Mouse (Mus musculus) left cerebral cortex, adult 18-20 months (tissue): ENCODE data around the gene Papss1. TPM values are rescaled to one million over a fixed set of nuclear protein-coding genes. Genes with fewer than 3 reads are reported as not detected.
"Not testable (repeated sequence)": the region's sequence is repeated elsewhere in the genome, so short reads cannot be mapped to it uniquely, and the experiment has no call there.

ENCODE experiments used
- DNase-seq, 2 experiments: peaks; one replicate each; pipeline ENCODE4 v3.0.0; 2021 to 2022; ENCODE audit warnings: low spot score in 2 of 2, mixed read lengths in 1 of 2
- long read RNA-seq, 2 experiments: library from polyadenylated mRNA; stranded (forward); transcript quantifications; one replicate each; pipeline ENCODE4 v2.0.0; 2021
- total RNA-seq, 2 experiments: library from RNA; stranded (reverse); gene quantifications; 2 replicates each; pipeline ENCODE4 v1.2.3; 2021

The Papss1 gene
- 10 to 100 TPM; 62.1 to 64.5 TPM for total RNA-seq
- long read RNA-seq, experiment 1, transcript Papss1-205 (13 exons, 2,648 nt): minor isoform, 9 of 70 reads
- long read RNA-seq, experiment 1, transcript Papss1-201 (12 exons, 2,600 nt): major isoform, 49 of 70 reads
- long read RNA-seq, experiment 1, partial matches to known transcripts: 11 of 70 reads
- long read RNA-seq, experiment 1, other reads (novel, unspliced or antisense): 1 of 70 reads
- long read RNA-seq, experiment 2, transcript Papss1-201 (12 exons, 2,600 nt): major isoform, 24 of 39 reads
- long read RNA-seq, experiment 2, transcript Papss1-205 (13 exons, 2,648 nt): minor isoform, 9 of 39 reads
- long read RNA-seq, experiment 2, partial matches to known transcripts: 1 of 39 reads
- long read RNA-seq, experiment 2, other reads (novel, unspliced or antisense): 5 of 39 reads

DNA sequence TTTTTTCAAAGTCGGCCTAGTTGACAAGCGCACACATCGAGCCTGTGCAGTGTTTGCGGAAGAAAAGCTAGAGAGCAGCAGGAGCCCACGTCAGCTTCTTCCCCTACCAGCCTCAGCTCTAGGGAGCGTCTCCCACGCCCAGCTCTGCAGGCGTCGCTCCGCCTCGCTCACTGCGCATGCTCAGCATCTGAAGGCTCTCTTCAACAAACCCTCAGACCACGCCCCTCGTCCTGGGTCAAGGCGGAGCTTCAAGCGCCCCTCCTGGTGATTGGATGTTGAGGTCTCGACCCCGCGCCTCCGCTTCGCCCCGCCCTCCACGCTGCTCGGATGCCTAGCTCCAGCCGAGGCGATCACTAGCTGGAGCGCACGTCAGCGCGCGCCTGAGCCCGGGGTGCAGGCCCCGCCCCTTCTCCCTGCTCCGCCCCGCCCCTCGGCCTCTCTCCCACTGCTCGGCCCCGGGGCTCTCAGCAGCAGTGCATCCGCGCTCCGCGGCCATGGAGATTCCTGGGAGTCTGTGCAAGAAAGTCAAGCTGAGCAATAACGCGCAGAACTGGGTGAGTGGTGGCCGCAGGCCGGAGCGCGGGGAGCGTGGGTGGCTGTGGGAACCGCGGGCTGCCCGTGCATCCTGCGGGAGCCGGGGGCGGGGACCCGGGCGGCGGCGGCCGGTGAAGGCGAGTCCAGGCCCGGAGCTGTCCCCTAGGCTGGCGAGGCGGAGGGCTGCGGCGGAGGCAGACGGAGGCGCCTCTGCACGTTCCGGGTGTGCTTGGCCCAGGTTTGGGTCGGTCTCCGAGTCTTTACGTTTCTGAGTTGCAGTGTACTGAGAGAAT, at the start of gene Papss1:
Gene Papss1, plus strand, starts transcription at position 339 of the 827 bp plus-strand sequence.
- peak; percentile 100 for DNase-seq

DNA sequence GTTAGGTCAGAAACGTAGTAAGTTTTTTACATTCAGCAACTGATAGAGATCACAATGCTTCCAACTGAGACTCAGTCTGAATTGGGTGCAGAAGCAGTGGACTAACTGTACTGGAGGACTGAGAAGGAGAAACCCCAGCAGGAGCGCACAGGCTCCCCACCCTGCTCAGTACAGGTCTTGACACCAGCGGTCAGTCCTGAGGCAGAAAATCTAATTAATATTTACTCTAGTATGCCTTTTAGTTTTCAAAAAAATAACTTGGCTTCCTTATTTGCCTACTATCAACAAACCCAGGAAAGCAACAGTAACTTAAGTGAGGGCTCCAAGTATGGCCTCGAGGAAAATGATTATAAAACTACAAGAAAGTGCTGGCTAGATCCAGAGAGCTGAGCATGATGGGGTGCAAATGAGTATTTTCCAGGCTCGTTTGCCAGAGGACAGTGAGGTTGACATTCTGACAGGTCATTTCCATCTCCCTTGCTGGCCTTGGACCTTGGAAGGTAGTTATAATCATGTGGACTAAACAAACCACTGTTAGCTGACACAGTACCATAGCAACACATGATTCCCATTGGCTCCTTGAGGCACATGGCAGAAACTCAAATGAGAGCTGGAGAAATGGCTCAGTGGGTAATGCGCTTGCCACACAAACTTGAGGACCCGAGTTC, 48.1 kb upstream of the Papss1 start:
- no peak for DNase-seq

DNA sequence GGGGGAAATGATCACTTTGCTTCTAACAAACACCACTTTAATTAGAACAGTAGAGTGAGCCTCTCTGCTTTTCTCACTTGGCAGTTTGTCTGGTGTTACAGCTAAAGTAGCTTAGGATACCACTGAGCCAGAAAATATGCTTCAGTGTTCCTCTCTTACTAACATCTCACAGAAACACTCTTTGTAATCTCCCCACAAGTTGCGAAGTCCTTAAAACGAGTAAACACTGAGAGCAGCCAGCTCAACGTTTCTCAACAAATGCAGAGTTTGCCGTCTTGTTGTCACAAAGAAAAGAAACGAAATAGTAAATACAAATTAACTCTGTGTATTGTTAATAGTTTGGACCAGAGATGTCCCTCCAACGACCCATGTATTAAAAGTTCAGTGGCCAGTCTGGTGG, 46.8 kb upstream of the Papss1 start:
- DNase-seq: no peak

DNA sequence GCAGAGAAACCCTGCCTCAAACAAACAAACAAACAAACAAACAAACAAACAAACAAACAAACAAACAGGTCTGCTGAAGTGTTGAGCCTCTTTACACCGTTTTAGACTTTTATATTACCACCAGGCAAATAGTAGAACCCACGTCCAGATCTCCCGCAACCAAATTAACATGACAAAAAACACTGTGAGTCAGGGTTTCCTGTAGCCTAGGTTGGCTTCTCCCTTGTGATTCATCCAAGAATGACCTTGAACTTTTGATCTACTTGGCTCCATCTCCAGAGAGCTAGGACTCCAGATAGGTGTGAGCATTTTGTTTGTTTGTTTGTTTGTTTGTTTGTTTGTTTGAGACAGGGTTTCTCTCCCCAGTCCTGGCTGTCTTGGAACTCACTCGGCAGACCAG, 43.4 kb upstream of the Papss1 start:
- DNase-seq: no peak

DNA sequence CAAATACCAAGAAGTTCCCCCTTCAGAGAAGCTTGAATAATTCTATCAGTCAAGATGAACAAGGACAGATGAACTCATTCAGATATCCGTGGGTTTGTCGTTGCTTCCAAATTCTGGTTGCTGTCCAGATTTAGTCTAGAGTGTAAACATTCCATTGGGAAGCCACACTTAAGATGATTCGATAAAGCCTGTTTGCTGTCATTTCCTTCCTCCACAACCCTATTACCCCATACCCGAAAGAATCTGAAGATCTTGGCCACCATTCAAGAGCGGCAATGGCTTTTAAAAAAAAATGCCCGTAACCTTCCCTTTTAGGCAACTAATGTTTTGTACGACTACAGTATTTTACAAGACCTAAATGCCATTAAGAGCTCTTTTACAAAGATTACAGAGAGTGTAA, 42.3 kb upstream of the Papss1 start:
- DNase-seq: no peak

DNA sequence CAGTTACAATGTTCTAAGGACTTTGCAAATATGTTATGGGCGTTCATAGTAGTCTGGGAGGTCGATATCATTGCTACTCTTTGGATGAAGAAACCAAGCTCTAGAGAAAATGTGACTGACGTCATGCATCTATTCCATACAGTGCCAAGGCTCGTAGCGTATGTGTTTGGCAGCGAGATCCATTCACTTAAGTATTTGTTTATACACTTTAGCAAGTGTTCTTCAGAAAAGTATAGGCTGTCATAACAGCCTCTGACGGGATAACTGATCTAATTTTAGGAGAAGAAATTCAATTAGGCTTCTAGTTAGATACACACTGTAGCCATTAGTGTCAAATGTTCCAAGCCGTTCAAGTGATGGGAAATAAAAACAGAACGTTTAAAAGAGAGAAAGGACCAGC, 40.8 kb upstream of the Papss1 start:
- DNase-seq: no peak

DNA sequence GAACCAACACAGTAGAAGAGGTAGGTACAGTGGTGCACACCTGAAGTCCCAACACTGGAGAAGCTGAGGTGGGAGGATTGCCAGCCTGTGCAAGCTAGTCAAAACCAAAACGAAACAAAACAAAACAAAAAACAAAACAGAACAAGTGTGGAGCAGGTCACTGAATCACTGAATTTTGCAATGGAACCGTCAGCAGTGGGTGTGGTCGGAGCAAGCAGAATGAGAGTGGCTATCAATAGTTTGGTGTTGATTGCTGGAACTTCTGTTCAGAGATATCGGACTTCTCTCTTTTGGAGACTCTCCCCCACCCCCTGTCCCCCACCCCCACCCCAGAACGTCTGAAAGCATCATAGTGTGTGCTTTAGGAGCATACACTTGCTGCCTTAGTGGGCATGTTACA, 40.4 kb upstream of the Papss1 start:
- no peak for DNase-seq

DNA sequence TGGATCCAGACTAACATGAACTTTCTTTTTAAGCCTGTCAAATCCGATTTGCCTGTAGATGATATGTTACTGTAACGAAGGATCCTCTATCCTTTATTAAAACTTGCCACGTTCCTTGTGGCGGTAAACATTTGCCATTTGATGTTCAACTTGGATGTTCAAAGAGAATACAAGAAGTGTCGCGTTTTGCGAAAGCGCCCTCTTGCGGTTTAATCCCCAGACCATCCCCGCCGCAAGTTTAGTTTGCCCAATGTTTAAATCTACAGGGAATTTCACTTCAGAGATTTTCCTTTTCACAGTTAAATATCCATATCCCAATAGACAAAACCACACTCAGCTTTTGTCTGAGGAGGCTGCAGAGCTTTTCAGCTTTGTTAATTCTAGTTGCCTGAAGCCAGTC, 39.8 kb upstream of the Papss1 start:
- DNase-seq: peak; percentile 32 to 58

DNA sequence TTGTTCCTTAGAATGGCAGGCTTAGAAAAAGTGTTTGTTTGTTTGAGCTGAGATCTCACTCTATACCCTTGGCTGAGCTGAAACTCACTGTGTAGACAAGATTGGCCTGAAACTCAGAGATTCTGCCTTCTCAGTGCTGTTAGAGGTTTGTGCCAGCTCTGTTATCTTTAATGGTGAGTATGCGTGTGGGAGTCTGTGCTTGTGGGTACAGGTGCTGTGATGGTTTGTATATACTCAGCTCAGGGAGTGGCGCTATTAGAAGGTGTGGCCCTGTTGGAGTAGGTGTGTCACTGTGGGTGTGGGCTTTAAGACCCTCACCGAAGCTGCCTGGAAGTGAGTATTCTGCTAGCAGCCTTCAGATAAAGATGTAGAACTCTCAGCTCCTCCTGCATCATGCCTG, 39.3 kb upstream of the Papss1 start:
- no peak for DNase-seq

DNA sequence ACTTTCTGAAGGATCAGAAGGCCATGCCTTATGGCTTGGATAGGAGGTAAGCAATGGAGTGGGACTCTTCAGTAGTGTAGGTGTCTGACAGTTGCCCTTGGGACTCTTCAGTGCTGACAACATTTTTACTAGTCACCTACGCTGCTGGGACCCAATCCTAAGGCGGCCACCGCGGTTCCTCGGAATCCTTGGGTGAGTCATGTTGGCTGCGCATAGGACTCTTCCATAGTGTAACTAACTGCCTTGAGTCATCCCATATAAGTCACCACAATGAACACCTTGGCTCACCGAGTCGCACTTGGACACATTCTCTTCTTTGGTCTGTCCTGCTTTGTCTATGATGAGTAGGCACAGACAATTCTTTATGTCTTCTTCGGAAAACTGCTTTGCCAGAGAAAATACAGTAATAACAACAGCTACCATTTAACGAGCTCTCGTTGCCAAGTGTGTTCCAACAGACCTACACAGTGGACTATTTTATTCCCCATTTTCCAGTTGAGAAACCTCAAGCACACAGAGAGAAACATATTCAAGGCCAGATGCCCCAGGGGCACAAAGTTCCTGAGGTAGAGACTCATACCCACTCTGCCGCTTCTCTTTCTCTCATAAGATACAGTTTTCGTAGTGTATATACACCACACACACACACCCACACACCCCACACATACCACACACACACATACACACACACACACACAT, 23.2 kb upstream of the Papss1 start:
- DNase-seq: no peak

DNA sequence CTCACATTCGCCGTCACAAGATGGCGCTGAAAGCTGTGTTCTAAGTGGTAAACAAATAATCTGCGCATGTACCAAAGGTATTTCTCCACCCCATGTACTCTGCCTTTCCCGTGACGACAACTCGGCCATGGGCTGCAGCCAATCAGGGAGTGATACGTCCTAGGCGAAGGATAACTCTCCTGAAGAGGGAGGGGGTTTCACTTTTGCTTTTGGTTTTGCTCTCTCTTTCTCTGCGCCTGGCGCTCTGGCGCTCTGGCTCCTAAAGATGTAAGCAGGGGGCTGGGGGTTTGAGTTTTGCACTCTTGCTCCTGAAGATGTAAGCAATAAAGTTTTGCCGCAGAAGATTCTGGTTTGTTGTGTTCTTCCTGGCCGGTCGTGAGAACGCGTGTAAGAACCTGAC, 17.0 kb upstream of the Papss1 start:
- not testable (repeated sequence) for DNase-seq

DNA sequence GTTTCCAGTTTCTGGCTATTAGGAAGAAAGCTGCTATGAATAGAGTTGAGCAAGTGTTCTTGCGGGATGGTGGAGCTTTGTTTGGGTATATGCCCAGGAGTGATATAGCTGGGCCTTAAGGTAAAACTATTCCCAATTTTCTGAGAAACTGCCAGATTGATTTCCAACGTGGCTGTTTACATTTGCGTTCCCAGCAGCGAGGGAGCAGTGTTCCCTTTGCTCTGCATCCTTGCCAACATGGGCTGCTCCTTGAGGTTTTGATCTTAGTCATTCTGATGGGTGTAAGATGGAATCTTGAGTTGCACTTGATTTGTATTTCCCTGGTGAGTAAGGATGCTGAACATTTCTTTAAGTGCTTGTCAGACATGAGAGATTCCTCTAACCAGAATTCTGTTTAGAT, 14.5 kb upstream of the Papss1 start:
- DNase-seq: no peak

DNA sequence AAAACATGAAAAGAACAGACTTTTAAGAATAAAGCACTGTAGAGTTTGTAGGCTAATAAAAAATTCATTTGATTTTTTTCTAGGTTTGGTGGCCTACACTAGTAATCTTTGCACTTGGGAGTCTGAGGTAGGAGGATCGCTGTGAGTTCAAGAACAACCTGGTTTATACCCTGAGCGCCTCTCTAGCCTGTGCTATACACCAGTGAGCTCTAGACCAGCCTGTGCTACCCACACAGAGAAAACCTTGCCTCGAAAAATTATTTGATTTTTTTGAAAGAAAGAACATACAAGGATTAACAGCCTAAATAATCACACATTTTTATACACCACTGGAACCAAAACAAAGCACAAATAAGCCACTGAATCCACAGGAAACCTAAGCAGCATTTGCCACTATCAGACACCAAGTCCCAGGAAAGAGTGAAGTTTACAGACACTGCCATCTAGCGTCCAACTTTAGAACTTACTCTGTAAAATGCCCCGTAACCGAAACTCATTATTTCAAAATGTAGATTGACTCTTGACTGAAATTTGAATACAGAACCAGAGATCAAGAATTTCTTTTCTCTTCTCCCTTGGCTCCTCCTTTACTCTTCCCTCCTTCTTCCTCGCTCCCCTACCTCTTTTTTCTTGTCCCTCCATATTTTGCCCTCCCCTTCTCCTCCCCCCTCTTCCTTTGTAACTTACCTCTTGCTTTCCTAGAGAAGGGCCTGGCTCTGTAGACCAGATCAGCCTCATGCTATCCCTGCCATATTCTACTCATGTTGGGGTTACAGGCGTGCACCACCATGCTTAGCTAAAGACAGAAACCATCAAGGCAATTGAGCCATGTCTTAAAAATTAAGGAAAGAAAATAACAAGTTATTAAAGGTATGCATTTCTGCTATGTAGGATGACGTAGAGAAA, 12.0 kb upstream of the Papss1 start:
- peak; percentile 40 to 48 for DNase-seq

DNA sequence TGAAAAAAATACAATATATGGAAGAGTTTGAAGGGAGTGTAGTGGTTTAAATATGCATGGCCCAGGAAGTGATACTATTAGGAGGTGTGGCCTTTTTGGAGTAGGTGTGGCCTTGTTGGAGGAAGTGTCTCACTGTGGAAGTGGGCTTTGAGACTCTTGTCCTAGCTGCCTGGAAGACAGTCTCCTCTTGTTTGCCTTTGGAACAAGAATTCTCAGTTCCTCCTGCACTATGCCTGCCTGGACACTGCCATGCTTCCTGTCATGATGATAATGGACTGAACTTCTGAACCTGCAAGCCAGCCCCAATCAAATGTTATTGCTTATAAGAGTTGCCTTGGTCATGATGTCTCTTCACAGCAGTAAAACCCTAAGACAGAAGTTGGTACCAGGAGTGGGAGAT, 8.8 kb upstream of the Papss1 start:
- DNase-seq: no peak

DNA sequence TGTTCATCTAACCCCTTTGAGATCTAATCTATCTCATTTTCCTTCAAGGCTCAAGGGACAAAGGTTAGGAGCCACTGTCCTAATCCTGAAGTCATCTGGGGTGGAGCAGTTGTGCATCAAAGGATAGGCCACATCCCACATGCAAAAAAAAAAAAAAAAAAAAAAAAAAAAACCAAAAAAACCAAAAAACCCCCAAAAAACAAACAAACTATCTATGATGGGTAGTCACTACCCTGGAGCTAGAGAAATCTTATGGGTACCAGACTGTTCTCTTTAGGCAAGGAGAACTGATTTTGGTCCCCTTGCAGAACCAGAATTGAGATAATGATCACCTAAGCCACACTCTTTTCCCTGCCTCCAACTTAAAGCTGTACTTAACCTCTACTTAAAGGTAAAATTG, 3.0 kb upstream of the Papss1 start:
- no peak for DNase-seq

DNA sequence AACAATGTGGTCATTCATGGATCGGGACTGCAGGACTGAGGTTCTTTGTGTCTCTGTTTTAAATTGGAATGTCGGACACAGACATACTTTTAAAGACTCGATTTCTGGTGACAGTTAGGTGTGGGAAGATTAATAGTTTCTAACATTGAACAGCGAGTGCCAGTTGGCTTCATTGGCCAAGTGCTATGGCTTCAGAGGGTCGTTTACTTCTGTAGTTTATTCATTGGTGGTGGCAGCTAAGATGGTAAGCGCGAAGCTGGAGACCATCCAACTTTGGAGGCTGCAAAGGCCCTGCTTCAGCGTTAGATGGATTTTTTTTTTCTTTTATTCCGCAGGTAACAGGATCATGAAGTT, 666 bp downstream of the Papss1 start:
- DNase-seq: no peak

DNA sequence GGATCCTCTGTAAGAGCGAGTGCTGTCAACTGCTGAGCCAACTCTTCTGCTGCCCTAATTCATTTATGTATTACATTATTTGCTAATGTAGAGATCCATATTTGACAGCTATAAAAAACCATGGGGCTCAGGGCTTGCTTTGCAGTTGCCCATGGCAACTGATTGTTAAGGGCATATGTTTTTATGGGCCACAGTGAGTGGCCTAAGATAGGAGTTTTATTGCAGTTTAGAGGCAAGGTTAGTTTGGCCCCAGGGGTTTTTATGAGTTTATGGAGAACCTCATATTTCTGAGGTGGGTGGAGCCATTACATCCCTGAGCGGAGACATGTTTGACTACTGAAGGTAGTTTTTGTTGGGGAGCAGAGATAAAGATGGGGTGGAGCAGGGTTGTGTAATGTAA, 1.7 kb downstream of the Papss1 start:
- DNase-seq: no peak

DNA sequence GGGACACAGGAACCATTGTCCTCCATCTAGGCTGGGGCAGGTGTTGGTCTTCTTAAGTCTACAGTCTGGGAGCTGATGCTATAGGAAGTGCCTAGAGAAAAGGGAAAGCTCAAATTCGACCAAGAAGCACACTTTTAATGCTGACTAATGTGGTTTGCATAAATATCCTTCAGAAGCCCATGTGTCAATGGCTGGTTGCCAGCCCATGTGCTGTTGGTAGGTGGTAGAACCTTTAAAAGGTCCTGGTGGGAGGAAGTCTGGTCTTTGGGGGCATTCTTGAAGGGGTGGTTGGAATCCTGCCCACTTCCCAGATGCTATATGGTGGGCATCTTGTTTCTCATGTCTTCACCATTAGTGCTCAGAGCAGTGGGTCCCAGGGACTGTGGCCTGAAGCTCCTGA, 5.9 kb downstream of the Papss1 start:
- DNase-seq: no peak

DNA sequence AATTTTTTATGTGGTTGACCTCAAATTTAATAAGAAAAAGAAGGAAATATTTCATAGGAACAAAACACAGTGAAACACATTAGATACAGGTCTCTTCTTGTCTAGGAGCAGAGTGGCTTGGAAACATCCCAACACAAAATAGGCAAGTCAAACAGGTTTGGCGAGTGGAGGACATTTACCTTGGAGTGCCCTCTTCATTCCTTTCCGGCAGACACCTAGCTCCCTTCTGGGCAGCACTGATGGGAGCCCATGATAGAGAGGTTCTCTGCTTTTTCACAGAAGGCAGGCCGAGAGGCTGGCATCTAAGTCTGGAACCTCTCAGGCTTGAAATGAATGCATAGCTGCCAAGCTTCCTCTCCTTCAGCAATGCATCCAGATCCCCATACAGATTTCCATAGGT, 9.0 kb downstream of the Papss1 start:
- no peak for DNase-seq

DNA sequence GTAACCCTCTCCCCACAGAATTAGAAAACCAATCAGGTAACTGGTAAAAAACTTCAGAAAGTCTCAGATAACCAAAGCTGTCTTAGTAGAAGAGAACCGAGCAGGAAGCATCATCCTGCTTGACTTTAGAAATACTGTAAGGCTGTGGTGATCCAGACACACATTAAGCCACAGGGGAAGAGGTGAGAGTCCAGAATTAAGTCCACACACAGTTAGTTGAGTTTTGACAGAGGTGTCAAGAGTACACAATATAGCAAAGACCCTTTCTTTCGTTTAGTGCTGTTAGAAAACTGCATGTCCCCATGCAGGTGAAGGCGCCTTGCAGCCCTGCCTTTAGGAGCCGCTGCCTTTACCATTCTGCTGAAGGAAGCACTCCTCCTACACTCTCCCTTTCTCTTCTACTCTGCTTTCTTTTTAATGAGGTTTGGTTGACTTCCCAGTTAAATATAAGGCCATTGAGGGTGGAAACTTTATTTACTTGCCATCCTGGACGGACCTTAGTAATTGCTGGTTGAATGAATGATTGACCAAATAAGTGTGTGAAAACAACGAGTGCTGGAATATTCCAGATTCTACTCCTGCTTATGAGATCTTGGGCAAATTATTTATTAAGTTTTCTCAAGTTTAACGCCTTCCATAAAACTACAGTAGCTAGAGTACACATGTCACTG, 14.0 kb downstream of the Papss1 start:
- no peak for DNase-seq
